Mouse (Mus musculus) kidney, adult 2 months (tissue): ENCODE measurements around the gene Gss.

Experiments
- CTCF ChIP-seq: fragments of 200-500 bp; conservative IDR thresholded peaks from 2 replicates; pipeline ENCODE4 v1.5.1; 2011; ENCODE audit warnings: low read depth, mild to moderate bottlenecking, control low read depth, low read length, moderate library complexity, mixed read lengths; ENCODE audit not compliant: insufficient read depth, insufficient read length
- POLR2A ChIP-seq: fragments of 200-500 bp; IDR thresholded peaks from one replicate; pipeline ENCODE4 v1.6.1; 2011; ENCODE audit warnings: low read depth, low read length, control low read depth

- no peak for TF ChIP-seq POLR2A
- no peak for TF ChIP-seq CTCF
Measured at GRCm38 (mm10) chr2:155616971-155617370, 24.4 kb upstream of the Gss start.
